Mouse (Mus musculus) midbrain, embryonic 10.5 days (tissue): ENCODE results near the gene Ugp2. TPM values are rescaled to one million over a fixed set of nuclear protein-coding genes. Genes with fewer than 3 reads are reported as not detected.

ENCODE experiments used
- DNase-seq: peaks from one replicate; pipeline ENCODE4 v3.0.0-alpha.2; 2017; ENCODE audit warnings: low spot score
- H3K27ac ChIP-seq: fragments of 300-500 bp; sonication (generic); replicated peaks from 2 replicates; pipeline ENCODE4 v1.5.1; 2016; ENCODE audit warnings: mild to moderate bottlenecking
- H3K27me3 ChIP-seq: fragments of 300-500 bp; sonication (generic); 2 replicates; pipeline ENCODE4 v1.6.1; 2016; ENCODE audit warnings: low read depth, mild to moderate bottlenecking; ENCODE audit not compliant: poor library complexity, severe bottlenecking
- H3K36me3 ChIP-seq: fragments of 300-500 bp; sonication (generic); 2 replicates; pipeline ENCODE4 v1.6.1; 2016; ENCODE audit warnings: mild to moderate bottlenecking, moderate library complexity
- H3K4me1 ChIP-seq: fragments of 300-500 bp; sonication (generic); 2 replicates; pipeline ENCODE4 v1.6.1; 2016
- H3K4me3 ChIP-seq: fragments of 300-500 bp; sonication (generic); 2 replicates; pipeline ENCODE4 v1.5.1; 2016; ENCODE audit warnings: mild to moderate bottlenecking, moderate library complexity
- H3K9me3 ChIP-seq: fragments of 300-500 bp; sonication (generic); replicated peaks from 2 replicates; pipeline ENCODE4 v1.6.1; 2016; ENCODE audit warnings: mild to moderate bottlenecking
- WGBS: fragments of 180-500 bp; shearing (Covaris S2); methylation state at CpG from one replicate; pipeline ENCODE4 v1.1.7; 2016; 5-methylcytosine and 5-hydroxymethylcytosine counted together
- polyA plus RNA-seq: library from polyadenylated mRNA; unstranded; fragments of >200 nt; fragmentation: Nextera tagmentation; extraction: Ambion mirVana; gene quantifications from 2 replicates; pipeline ENCODE4 v1.2.1, GENCODE M21; 2016

Ugp2 gene
- polyA plus RNA-seq, 1 experiment from 2014 or later: 54.6 TPM

DNA sequence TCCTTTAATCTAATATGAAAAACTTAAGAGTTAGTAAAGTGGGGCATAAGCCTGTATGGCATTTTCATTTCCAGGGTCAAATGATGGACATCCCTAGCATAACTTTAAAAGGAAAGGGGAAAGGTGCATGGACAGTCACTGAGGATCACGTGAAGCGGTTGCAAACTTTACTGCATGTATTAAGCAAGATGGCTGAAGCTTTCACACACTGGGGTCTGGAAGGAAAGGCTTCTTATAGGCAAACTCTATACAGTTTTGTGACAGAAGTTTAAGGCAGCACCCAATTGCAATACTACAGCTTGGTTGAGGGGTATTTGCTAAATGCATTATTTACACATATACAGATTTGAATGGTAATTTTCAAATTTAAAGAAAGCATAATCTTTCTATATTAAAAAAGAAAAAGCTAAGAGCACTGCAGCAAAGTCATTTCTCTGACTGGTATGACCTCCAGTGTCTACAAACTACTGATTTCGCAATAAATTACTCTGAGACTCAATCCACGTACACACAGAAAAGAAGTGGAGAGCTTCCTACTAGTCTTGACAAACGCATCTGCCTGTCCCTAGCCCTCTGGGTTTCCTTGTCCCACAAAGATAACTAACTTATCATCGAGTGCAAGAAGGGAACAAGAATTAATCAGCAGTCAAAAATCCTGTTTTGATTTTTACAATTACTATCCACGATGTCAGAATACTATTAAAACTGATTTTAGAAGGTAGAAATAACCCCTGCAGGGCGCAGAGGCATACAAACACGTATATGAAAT is 1.6 kb downstream of the Ugp2 start:
- 34% methylated on average over 9 of the region's 9 CpGs for WGBS
- H3K9me3 ChIP-seq: no peaks in the 10 kb centered on the region
- no peak for DNase-seq
- peak overlapping the region; percentile 94; the same call in 1 of the 2 replicates for H3K27ac ChIP-seq
- H3K36me3 ChIP-seq: no peaks in the 10 kb centered on the region
- peaks cover 22% of the 10 kb centered on the region for H3K4me1 ChIP-seq
- H3K27me3 ChIP-seq: peaks cover 10% of the 10 kb centered on the region
- H3K4me3 ChIP-seq: peak overlapping the region; percentile 83

DNA sequence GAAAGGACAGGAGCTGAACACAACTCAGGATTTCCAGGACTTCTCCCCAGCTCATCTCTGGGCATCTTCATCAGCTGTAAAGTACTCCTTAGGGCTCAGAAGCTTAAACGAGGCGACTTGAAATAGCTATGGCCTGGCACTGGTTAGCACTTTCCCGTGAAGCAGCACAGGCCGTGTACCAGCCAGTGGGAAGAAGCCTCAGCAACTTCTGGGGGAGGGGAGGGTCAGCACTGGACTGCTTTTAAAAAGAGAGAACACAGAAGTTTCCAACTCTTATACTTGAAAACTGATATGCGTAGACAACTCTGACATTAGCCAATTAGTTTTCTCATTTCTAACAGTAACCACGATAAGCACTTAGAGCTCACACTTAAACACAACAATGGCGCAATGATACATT is 2.5 kb downstream of the Ugp2 start:
- Histone ChIP-seq H3K9me3 (no peaks in the 10 kb centered on the region), H3K27ac (no peak overlapping the region), H3K4me3 (peak overlapping the region; percentile 83; the same call in 1 of the 2 replicates), H3K27me3 (peaks cover 10% of the 10 kb centered on the region), H3K4me1 (peaks cover 22% of the 10 kb centered on the region), H3K36me3 (no peaks in the 10 kb centered on the region)
- DNase-seq: no peak
- WGBS: 56% methylated on average over 7 of the region's 7 CpGs

DNA sequence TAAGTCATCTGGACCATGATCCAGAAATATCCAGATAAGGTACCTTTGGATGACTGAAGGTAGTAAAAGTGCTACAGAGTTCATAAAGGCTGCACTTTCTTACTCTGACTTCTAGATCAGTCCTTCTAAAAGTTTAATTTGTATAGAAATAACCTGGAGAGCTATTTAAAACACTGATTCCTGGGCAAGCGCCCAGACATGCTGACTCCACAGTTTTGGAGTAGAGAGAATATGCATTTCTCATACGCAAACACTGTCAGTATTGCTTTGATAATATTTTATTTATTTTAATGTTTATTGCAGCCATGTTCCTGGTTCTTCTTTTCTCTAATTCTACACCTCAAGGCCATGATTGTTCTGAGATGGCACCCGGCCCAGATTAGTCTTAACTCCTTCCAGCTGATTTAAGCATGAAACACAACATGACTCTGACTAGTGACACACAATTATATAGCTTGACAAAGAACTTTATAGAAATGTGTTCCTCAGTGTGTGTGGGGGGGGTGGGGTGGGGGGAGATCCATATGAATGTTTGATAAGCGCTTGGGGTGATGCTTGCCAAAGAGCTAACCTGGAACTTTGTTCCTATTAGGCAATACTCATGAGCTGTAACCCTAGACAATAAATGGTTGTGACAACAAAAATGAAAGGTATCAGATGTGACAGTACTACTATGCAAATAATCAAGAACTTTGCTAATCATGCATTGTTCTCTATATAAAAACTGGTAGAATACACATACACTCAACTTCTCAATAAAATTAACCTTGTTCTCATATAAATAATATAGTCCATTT is 7.7 kb downstream of the Ugp2 start:
- H3K27me3 ChIP-seq: no peaks in the 10 kb centered on the region
- no peaks in the 10 kb centered on the region for H3K9me3 ChIP-seq
- 95% methylated on average over 4 of the region's 4 CpGs for WGBS
- H3K4me1 ChIP-seq: peaks cover 2% of the 10 kb centered on the region
- no peaks in the 10 kb centered on the region for H3K36me3 ChIP-seq
- no peak overlapping the region for H3K27ac ChIP-seq
- DNase-seq: no peak
- no peak overlapping the region for H3K4me3 ChIP-seq

DNA sequence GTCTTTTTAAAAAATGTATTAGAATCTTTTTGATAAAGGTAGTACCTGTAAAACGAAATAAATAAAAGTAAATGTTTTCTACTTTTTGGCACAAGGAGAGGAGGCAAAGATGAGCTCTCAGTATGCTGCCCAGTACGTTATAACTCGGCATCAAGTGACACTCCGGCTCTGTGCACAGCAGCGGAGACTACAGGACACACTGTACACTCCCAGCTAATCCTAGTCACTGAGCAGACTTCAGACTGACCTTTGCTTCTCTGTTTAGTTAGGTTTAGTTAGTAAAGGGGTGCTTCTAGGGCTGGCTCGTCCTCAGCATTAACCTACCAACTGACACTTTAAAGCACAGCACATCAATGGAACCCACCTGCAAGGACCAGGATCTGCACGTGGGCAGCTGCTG is 19.7 kb downstream of the Ugp2 start:
- Histone ChIP-seq H3K4me1 (no peaks in the 10 kb centered on the region), H3K9me3 (no peaks in the 10 kb centered on the region), H3K27ac (no peak overlapping the region), H3K4me3 (no peak overlapping the region), H3K36me3 (peaks cover 33% of the 10 kb centered on the region), H3K27me3 (no peaks in the 10 kb centered on the region)
- no peak for DNase-seq
- 92% methylated on average over 7 of the region's 7 CpGs for WGBS

DNA sequence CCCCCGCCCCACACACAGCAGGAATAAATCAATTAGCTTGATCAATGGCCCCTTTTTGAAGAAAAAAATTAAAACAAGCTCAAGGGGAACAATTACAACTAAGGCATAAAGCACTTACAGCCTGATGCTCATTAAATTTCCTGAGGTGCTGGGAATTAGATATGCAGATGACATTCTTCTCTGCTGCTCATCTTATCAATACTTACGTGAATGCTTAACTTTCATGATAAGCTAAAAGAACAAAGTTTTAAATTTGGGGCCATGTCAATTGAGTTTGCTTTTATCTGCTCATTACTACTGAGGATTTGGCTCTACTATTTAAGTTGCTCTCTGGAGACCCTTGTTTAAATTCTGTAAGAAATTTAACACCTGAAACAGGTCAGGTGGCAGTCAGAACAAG is 22.1 kb downstream of the Ugp2 start:
- Histone ChIP-seq H3K27me3 (no peaks in the 10 kb centered on the region), H3K27ac (no peak overlapping the region), H3K9me3 (no peaks in the 10 kb centered on the region), H3K4me3 (no peak overlapping the region), H3K4me1 (no peaks in the 10 kb centered on the region), H3K36me3 (peaks cover 39% of the 10 kb centered on the region)
- no peak for DNase-seq
- WGBS: 86% methylated on average over 2 of the region's 2 CpGs

DNA sequence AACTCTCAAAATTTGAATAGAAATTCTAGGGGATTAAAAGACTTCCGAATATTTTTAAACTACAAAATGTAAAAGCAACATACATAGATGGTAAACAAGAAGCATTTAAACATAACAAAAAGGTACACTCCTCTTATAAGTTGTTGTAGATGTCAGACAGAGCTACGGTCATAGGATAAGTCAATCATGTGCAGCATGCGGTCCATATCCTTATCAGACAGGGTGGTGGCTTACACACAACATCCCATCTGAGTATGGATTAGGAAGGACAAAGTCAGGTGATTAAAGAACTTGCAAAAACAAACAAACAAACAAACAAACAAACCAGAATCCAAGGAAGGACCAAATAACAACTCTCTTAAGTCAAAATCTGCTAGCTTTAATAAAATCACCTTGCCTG is 25.0 kb downstream of the Ugp2 start:
- no peak overlapping the region for H3K4me3 ChIP-seq
- 94% methylated on average over 3 of the region's 3 CpGs for WGBS
- DNase-seq: no peak
- no peaks in the 10 kb centered on the region for H3K9me3 ChIP-seq
- H3K4me1 ChIP-seq: no peaks in the 10 kb centered on the region
- H3K27me3 ChIP-seq: no peaks in the 10 kb centered on the region
- no peak overlapping the region for H3K27ac ChIP-seq
- peaks cover 37% of the 10 kb centered on the region for H3K36me3 ChIP-seq

DNA sequence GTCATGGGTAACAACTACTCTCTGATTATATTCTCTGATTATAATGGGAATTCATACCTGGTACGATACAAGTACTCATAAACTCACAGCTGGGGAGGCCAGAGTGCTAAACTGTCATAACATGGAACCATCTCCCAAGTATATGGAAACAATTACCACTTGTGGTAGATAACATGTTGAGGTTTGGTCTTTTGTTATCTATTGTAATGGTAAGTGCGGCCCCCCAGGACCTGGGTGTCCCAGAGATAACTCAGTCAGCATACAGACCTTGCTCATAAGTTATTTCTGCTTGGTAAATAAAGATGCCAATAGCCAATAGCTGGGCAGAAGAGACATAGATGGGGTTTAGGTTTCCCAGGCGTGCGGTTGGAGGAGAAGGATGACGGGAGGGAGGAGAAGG is 27.5 kb downstream of the Ugp2 start:
- Histone ChIP-seq H3K9me3 (no peaks in the 10 kb centered on the region), H3K27ac (no peak overlapping the region), H3K4me3 (no peak overlapping the region), H3K27me3 (no peaks in the 10 kb centered on the region), H3K36me3 (peaks cover 26% of the 10 kb centered on the region), H3K4me1 (no peaks in the 10 kb centered on the region)
- DNase-seq: no peak
- WGBS: 91% methylated on average over 5 of the region's 5 CpGs

DNA sequence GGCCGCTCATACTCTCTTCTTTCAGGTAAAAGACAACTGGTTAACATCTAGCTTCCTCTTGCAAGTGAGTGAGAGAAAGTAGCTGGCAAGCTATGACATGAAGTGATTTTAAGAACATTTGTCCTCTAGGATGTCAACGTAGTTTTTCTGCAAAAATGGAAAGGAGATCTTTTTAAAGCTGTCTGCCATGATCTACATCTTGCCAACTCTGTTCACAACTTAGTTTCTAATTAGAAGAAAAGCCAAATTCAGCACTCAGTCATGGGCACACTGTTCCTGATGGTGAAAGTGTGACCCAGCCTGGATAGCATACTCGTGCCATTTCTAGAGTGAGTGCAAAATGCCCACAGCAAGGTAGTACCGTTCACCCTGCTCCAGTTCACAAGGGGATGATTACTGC is 31.9 kb downstream of the Ugp2 start:
- Histone ChIP-seq H3K27me3 (no peaks in the 10 kb centered on the region), H3K9me3 (no peaks in the 10 kb centered on the region), H3K4me3 (no peak overlapping the region), H3K27ac (no peak overlapping the region), H3K4me1 (no peaks in the 10 kb centered on the region), H3K36me3 (peaks cover 14% of the 10 kb centered on the region)
- 91% methylated on average over 4 of the region's 4 CpGs for WGBS
- DNase-seq: no peak

DNA sequence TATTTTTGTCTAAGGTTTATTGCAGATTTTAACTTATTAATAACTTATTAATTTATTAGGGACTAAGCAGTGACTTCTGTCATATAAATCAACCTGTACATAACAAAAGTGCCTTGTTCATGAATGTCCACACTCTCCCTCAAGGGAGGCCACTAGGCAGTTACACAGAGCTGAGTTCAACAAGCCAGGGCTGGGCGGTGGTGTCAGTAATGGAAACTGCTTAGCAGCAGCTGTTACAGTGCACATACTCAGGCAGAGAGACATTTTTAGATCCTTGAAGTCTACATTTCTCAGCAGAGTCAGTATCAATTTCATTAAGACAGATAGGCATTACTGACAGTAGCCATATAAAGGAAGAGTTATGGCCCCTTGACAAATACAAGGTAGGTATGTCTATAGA is 33.1 kb downstream of the Ugp2 start:
- Histone ChIP-seq H3K27me3 (no peaks in the 10 kb centered on the region), H3K27ac (no peak overlapping the region), H3K4me3 (no peak overlapping the region), H3K4me1 (no peaks in the 10 kb centered on the region), H3K9me3 (no peaks in the 10 kb centered on the region), H3K36me3 (peaks cover 9% of the 10 kb centered on the region)
- 97% methylated on average over 1 of the region's 1 CpGs for WGBS
- DNase-seq: no peak

DNA sequence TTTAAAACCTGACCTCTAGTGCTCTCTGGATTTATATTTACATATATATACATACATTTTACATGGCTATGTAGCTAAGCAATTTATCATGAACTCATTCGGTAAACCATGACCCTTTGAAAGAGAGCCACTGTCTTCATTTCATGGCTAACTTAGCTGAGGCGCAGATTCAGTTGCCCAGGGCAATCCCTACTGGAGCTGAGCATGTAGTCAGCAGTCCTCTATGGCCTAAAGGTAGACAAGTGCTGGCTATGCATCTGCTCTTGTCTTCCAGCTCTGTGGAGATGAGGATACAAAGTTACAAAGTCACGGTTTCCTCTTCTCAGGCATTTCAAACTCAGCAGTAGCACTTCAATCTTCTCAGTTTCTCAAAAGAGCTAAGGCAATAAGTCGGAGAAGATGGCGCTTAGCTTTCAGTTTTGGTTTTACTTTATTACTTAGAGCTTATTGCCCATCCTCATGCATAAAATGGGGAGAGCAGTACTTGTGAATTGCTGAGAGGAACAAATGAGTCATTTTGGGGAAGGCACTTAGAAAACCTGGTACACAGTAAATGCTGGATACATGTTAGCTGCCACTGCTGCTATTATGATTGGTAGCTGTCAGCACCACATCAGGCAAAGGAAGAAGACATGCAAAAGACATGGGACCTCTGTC is 38.2 kb downstream of the Ugp2 start:
- Histone ChIP-seq H3K36me3 (peaks cover 48% of the 10 kb centered on the region), H3K4me3 (no peak overlapping the region), H3K4me1 (no peaks in the 10 kb centered on the region), H3K9me3 (no peaks in the 10 kb centered on the region), H3K27me3 (no peaks in the 10 kb centered on the region), H3K27ac (no peak overlapping the region)
- DNase-seq: no peak
- 92% methylated on average over 5 of the region's 5 CpGs for WGBS

DNA sequence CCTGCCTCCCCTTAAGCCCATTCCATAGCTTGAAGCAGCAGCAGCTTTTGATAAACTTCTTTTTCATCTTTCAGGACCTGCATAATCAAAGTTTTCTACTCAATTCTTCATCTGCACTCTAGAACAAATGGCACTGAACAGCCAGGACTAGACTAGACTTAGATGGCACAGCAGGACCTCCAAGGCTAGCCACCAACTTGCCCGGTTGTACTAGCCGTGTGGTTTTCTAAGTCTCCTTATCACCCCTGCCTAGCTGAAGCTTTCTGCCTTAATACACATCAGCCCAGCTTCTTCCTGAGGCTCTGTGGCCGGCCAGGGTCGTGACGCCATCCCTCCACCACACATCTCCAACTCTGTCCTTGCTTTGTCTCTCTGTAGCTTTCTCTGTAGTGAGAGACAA is 42.9 kb downstream of the Ugp2 start:
- WGBS: 95% methylated on average over 5 of the region's 5 CpGs
- Histone ChIP-seq H3K36me3 (peaks cover 80% of the 10 kb centered on the region), H3K27me3 (no peaks in the 10 kb centered on the region), H3K27ac (no peak overlapping the region), H3K9me3 (no peaks in the 10 kb centered on the region), H3K4me3 (no peak overlapping the region), H3K4me1 (no peaks in the 10 kb centered on the region)
- no peak for DNase-seq

DNA sequence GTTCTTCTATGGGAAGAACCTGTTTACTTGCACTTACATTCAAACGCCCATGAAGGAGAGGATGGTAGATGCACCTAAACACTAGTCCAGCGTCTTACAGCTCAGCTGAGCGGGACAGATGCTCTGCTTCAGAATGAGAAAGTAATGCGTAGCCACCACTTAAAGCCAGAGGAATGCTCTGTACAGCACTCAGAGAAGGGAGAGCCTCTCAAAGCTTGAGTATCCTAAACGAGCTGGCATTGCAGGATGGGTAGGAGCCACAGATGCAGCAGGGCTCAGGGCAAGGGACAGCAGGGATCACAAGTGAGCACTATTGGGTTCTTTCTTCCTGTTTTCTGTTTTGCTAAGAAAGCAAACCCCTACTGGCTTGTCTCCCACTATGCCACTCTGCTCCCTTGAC is 43.5 kb downstream of the Ugp2 start:
- Histone ChIP-seq H3K4me1 (no peaks in the 10 kb centered on the region), H3K36me3 (peaks cover 80% of the 10 kb centered on the region), H3K9me3 (no peaks in the 10 kb centered on the region), H3K4me3 (no peak overlapping the region), H3K27ac (no peak overlapping the region), H3K27me3 (no peaks in the 10 kb centered on the region)
- no peak for DNase-seq
- 91% methylated on average over 5 of the region's 5 CpGs for WGBS

DNA sequence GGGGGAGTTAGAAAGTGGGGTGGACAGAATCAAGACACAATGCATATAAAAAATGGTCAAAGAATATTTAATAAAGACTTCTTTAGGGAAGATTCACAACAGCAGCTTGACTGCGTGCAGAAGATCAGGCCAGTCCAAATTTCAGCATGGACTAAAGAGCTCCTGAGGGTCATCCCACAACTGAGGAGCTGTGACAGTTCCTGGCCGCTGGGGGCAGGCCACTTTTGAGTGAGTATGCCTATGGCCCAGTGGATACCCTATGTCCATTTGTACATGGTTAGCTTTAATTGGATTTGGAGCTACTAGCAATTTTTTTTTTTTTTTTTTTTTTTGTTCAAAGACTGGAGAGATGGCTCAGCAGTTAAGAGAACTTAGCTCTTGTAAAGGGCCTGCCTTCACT is 44.2 kb downstream of the Ugp2 start:
- peaks cover 80% of the 10 kb centered on the region for H3K36me3 ChIP-seq
- no peaks in the 10 kb centered on the region for H3K4me1 ChIP-seq
- no peaks in the 10 kb centered on the region for H3K27me3 ChIP-seq
- H3K27ac ChIP-seq: no peak overlapping the region
- H3K4me3 ChIP-seq: no peak overlapping the region
- H3K9me3 ChIP-seq: no peaks in the 10 kb centered on the region
- no peak for DNase-seq
- WGBS: 62% methylated on average over 2 of the region's 2 CpGs
